Mouse (Mus musculus): Measurements from ENCODE around the gene Mark3. TPM values are rescaled to one million over a fixed set of nuclear protein-coding genes. Genes with fewer than 3 reads are reported as not detected.

Gene Mark3
- polyA plus RNA-seq, 1 experiment from 2014 or later: 34.9 TPM

- Histone ChIP-seq H3K9me3 (no peaks in the 10 kb centered on the region), H3K4me2 (no peak overlapping the region), H3K36me3 (peaks cover 31% of the 10 kb centered on the region), H3K4me1 (no peaks in the 10 kb centered on the region), H3K4me3 (replicated peaks) (no peak overlapping the region), H3K9ac (no peak overlapping the region), H3K27me3 (replicated peaks) (no peaks in the 10 kb centered on the region), H3K27ac (no peak overlapping the region)
- ATAC-seq (ENCODE audit: insufficient read depth, low FRiP score, low read depth): no peak
- 81% methylated on average over 1 of the region's 1 CpGs for WGBS
These were observed 24.6 kb downstream of the Mark3 start for GRCm38 (mm10) chr12:111598902-111599301.

DNA sequence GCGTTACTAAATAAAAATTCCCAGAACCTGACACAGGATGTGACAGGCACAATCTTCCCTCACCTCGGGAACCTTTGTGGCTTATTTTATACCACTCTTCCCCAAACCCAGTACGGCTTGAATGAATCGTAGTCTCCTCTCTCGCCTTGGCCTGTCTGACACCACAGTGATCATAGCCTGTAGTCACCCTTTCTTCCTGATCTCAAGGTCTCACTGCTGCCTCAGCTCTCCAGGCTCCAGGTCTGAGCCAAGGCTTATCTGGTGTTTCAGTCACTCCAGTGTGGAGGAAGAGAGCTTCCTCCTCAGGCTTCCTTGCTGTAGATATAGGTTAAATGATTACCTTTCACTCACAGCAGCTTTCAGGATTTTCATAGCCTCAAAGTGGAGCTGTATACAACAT, 25.3 kb downstream of the Mark3 start:
- H3K27me3 ChIP-seq (replicated peaks): no peaks in the 10 kb centered on the region
- no peaks in the 10 kb centered on the region for H3K9me3 ChIP-seq
- WGBS: 85% methylated on average over 5 of the region's 5 CpGs
- H3K4me1 ChIP-seq: no peaks in the 10 kb centered on the region
- H3K27ac ChIP-seq: no peak overlapping the region
- H3K9ac ChIP-seq: no peak overlapping the region
- no peak overlapping the region for H3K4me3 ChIP-seq (replicated peaks)
- H3K4me2 ChIP-seq: no peak overlapping the region
- H3K36me3 ChIP-seq: peaks cover 32% of the 10 kb centered on the region
- no peak for ATAC-seq (ENCODE audit: insufficient read depth, low FRiP score, low read depth)

DNA sequence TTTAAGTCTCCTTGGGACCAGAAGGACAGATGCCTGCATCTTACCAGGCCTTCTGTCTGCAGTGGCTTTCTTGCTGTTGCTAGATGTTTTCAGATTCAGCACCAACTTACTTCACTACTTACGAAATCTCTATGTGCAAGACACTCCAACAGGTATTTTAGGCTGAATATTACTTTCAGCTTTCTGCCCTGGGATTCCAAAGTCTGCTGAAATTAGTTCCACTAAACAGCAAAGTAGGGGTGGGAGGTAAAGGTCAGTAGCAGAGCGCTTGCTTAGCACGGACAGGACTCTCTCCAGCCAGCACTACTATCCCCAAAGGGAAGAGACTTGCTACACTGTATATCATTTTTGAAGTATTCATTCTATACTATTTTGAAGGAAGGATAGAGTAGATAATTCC, 29.5 kb downstream of the Mark3 start:
- no peak overlapping the region for H3K4me3 ChIP-seq (replicated peaks)
- no peaks in the 10 kb centered on the region for H3K9me3 ChIP-seq
- ATAC-seq (ENCODE audit: insufficient read depth, low FRiP score, low read depth): no peak
- H3K9ac ChIP-seq: no peak overlapping the region
- no peak overlapping the region for H3K4me2 ChIP-seq
- H3K4me1 ChIP-seq: no peaks in the 10 kb centered on the region
- H3K27me3 ChIP-seq (replicated peaks): no peaks in the 10 kb centered on the region
- peaks cover 16% of the 10 kb centered on the region; the same call in 1 of the 2 replicates for H3K36me3 ChIP-seq
- no peak overlapping the region for H3K27ac ChIP-seq
- 87% methylated on average over 3 of the region's 3 CpGs for whole genome bisulfite sequencing

DNA sequence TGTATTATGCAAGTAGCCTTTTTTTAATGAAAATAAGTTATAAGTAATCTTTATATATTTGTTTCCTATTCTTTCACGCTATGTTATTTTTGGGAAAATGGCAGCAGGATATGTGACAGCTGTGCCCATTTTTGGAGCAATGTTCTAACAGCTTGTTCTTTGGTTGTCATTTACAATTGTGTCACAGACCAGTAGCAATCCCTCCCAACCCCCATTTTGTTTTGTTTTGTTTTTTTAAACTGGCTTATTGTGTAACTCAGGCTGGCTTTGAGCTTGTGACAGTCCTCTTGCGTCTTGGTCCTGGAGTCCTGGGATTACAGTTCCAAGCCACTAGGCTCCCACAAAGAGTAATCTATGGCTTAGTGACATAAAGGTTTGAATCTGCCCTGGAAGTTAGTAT, 31.3 kb downstream of the Mark3 start:
- no peaks in the 10 kb centered on the region for H3K9me3 ChIP-seq
- no peaks in the 10 kb centered on the region for H3K4me1 ChIP-seq
- ATAC-seq (ENCODE audit: insufficient read depth, low FRiP score, low read depth): no peak
- H3K4me3 ChIP-seq (replicated peaks): no peak overlapping the region
- no peaks in the 10 kb centered on the region for H3K27me3 ChIP-seq (replicated peaks)
- H3K4me2 ChIP-seq: no peak overlapping the region
- no peak overlapping the region for H3K9ac ChIP-seq
- H3K27ac ChIP-seq: no peak overlapping the region
- H3K36me3 ChIP-seq: peaks cover 15% of the 10 kb centered on the region; the same call in 1 of the 2 replicates
- 94% methylated on average over 2 of the region's 2 CpGs for WGBS

GRCm38 (mm10) chr12:111608015-111608414, 33.7 kb downstream of the Mark3 start:
- H3K27me3 ChIP-seq (replicated peaks): no peaks in the 10 kb centered on the region
- no peak overlapping the region for H3K4me3 ChIP-seq (replicated peaks)
- no peak overlapping the region for H3K27ac ChIP-seq
- no peak overlapping the region for H3K9ac ChIP-seq
- ATAC-seq (ENCODE audit: insufficient read depth, low FRiP score, low read depth): no peak
- H3K4me1 ChIP-seq: no peaks in the 10 kb centered on the region
- H3K9me3 ChIP-seq: no peaks in the 10 kb centered on the region
- peaks cover 20% of the 10 kb centered on the region for H3K36me3 ChIP-seq
- 62% methylated on average over 5 of the region's 5 CpGs for WGBS
- no peak overlapping the region for H3K4me2 ChIP-seq

GRCm38 (mm10) chr12:111614475-111615141, 40.3 kb downstream of the Mark3 start:
- H3K4me1 ChIP-seq: no peaks in the 10 kb centered on the region
- H3K27me3 ChIP-seq (replicated peaks): no peaks in the 10 kb centered on the region
- no peak overlapping the region for H3K4me2 ChIP-seq
- WGBS: 90% methylated on average over 5 of the region's 5 CpGs
- no peaks in the 10 kb centered on the region for H3K9me3 ChIP-seq
- ATAC-seq (ENCODE audit: insufficient read depth, low FRiP score, low read depth): no peak
- no peak overlapping the region for H3K27ac ChIP-seq
- peaks cover 24% of the 10 kb centered on the region for H3K36me3 ChIP-seq
- no peak overlapping the region for H3K4me3 ChIP-seq (replicated peaks)
- no peak overlapping the region for H3K9ac ChIP-seq

- no peak overlapping the region for H3K9ac ChIP-seq
- H3K27ac ChIP-seq: no peak overlapping the region
- no peaks in the 10 kb centered on the region for H3K4me1 ChIP-seq
- ATAC-seq (ENCODE audit: insufficient read depth, low FRiP score, low read depth): no peak
- H3K4me3 ChIP-seq (replicated peaks): no peak overlapping the region
- H3K36me3 ChIP-seq: peaks cover 19% of the 10 kb centered on the region
- no peak overlapping the region for H3K4me2 ChIP-seq
- no peaks in the 10 kb centered on the region for H3K27me3 ChIP-seq (replicated peaks)
- H3K9me3 ChIP-seq: no peaks in the 10 kb centered on the region
- 87% methylated on average over 7 of the region's 7 CpGs for WGBS
These were observed 43.9 kb downstream of the Mark3 start for GRCm38 (mm10) chr12:111618266-111618665.

DNA sequence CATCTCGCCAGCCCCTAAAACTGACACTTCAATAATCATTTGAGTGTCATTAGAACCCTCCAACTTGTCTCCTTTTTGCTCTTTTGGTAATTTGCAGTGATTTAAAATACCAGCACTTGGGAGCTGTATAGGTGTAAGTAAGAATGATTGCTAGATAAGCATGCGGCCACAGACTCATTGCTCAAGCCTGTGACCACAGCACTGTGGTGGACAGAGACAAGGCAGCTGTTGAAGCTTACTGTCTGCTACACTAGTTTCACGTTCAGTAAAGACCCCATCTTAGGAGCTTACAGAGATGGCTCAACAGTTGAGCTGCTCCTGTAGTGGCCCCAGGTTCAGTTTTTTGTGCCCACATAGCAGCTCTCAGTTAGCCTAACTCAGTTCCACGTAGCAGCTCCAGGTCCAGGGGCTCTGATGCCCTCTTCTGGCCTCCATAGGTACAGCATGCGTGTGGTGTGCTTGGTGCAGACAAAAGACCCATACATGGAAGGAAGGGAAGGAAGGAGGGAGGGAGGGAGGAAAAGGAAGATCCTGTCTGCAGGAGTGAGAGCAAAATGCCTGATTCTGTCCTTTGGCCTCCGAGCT, 73.8 kb downstream of the Mark3 start:
- 55% methylated on average over 6 of the region's 6 CpGs for WGBS
- no peak overlapping the region for H3K9ac ChIP-seq
- no peaks in the 10 kb centered on the region for H3K4me1 ChIP-seq
- no peak overlapping the region for H3K27ac ChIP-seq
- H3K9me3 ChIP-seq: no peaks in the 10 kb centered on the region
- H3K27me3 ChIP-seq (replicated peaks): no peaks in the 10 kb centered on the region
- no peak overlapping the region for H3K4me2 ChIP-seq
- H3K4me3 ChIP-seq (replicated peaks): no peak overlapping the region
- ATAC-seq (ENCODE audit: insufficient read depth, low FRiP score, low read depth): peak; percentile 53; the same call in 1 of the 2 replicates
- H3K36me3 ChIP-seq: peaks cover 52% of the 10 kb centered on the region

DNA sequence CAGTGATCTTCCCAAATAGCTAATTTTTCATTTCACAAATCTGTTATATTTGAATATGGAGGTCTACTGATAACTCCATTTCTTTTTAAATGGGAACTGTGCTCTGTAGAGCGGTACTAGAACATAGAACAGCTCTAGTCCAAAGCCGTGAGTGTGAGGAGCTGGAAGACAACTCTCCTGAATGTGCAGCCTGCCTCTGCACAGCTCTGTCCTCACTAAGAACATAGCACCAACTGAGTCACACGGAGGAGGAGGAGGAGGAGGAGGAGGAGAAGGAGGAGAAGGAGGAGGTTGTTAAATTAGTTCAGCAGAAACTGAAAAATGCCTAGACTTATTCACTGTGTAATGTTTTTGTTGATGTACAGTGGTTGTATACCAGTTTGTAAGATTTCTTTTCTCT, 78.6 kb downstream of the Mark3 start:
- Histone ChIP-seq H3K27ac (no peak overlapping the region), H3K36me3 (peaks cover 43% of the 10 kb centered on the region), H3K4me1 (no peaks in the 10 kb centered on the region), H3K27me3 (replicated peaks) (no peaks in the 10 kb centered on the region), H3K4me2 (no peak overlapping the region), H3K4me3 (replicated peaks) (no peak overlapping the region), H3K9ac (no peak overlapping the region), H3K9me3 (no peaks in the 10 kb centered on the region)
- WGBS: 82% methylated on average over 3 of the region's 3 CpGs
- no peak for ATAC-seq (ENCODE audit: insufficient read depth, low FRiP score, low read depth)

DNA sequence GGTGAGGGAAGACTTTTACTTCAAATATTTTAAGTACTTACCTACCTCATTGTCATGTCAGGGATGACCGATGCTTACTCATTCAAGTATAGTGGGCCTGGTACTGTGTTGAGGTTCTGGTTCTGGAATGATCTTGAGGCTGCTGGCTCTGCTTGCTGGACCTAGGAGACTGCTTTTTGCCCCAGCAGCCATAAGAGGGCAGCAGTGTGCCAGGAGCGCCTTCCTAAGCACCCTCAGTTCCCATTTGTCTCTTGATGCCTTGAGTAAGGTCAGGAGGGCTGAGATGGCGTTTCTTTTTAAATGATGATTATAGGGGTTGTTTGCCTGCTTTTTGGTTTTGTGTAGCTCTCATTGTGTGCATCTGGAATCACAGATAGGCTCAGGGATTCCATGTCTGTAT, 79.1 kb downstream of the Mark3 start:
- H3K4me3 ChIP-seq (replicated peaks): no peak overlapping the region
- H3K27ac ChIP-seq: no peak overlapping the region
- H3K36me3 ChIP-seq: peaks cover 43% of the 10 kb centered on the region
- H3K9ac ChIP-seq: no peak overlapping the region
- H3K4me1 ChIP-seq: no peaks in the 10 kb centered on the region
- H3K27me3 ChIP-seq (replicated peaks): no peaks in the 10 kb centered on the region
- H3K9me3 ChIP-seq: no peaks in the 10 kb centered on the region
- no peak for ATAC-seq (ENCODE audit: insufficient read depth, low FRiP score, low read depth)
- H3K4me2 ChIP-seq: no peak overlapping the region
- WGBS: 35% methylated on average over 3 of the region's 3 CpGs

DNA sequence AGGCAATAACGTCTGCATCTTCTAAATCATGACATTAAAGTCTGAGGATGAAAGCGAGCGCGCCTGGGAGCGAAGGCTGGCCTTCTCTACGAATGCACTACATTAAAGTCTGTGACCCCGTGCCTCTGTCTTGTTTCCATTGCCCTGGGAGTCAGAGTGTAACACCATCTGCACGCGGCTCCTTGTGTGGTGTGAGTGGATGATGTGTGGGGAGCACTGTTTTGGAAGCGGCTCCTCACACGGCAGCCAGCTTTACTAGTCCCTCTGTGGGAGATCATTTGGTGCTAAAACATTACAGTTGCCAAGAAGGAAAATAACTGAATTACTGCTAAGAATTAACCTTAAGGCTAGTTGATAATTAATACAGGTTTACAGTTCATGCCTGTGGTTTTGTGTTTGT, 81.4 kb downstream of the Mark3 start:
- Histone ChIP-seq H3K4me1 (no peaks in the 10 kb centered on the region), H3K27me3 (replicated peaks) (no peaks in the 10 kb centered on the region), H3K4me2 (no peak overlapping the region), H3K9ac (no peak overlapping the region), H3K36me3 (peaks cover 32% of the 10 kb centered on the region), H3K9me3 (no peaks in the 10 kb centered on the region), H3K27ac (no peak overlapping the region), H3K4me3 (replicated peaks) (no peak overlapping the region)
- 93% methylated on average over 11 of the region's 11 CpGs for WGBS
- ATAC-seq (ENCODE audit: insufficient read depth, low FRiP score, low read depth): no peak

GRCm38 (mm10) chr12:111659331-111659730, 85.0 kb downstream of the Mark3 start:
- no peaks in the 10 kb centered on the region for H3K9me3 ChIP-seq
- no peak overlapping the region for H3K4me3 ChIP-seq (replicated peaks)
- 93% methylated on average over 4 of the region's 4 CpGs for WGBS
- H3K4me2 ChIP-seq: no peak overlapping the region
- peaks cover 26% of the 10 kb centered on the region for H3K36me3 ChIP-seq
- H3K9ac ChIP-seq: no peak overlapping the region
- H3K27me3 ChIP-seq (replicated peaks): no peaks in the 10 kb centered on the region
- peaks cover 9% of the 10 kb centered on the region for H3K4me1 ChIP-seq
- no peak for ATAC-seq (ENCODE audit: insufficient read depth, low FRiP score, low read depth)
- H3K27ac ChIP-seq: no peak overlapping the region
